In the genomic region with DNA sequence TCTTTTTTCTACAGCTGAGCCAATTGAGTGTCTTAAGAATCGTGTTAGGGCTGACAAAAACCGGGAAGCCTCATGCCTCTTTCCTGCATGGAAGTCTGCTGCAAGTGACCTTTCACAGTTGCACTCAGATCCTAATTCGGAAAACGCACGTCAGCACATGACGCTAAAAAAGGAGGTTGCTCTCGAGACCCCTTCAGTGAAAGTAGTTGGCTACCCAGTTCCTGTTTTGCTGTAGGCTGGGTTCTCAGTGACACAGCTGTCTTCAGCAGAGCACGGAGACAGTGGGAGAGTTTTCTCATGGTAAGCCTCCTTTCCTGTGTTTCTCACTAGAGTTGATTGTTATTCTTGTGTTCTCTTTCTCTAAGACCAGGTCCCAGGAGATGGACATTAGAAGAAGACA, we compare ENCODE assay signal across 9 mouse cellular contexts. TPM values are rescaled to one million over a fixed set of nuclear protein-coding genes. Genes with fewer than 3 reads are reported as not detected.
DNase-seq lines count a peak whose midpoint lies in the region; ATAC-seq and TF ChIP-seq lines count a peak whose summit lies in the region.
"Had no signal": no experiment of that assay in that cellular context is flagged by ENCODE, and none has a peak within 500 bp of the region (broad histone marks: within the 10 kb centered on the region; RNA-seq: fewer than 3 reads in every experiment).

No protein-coding gene starts in this region.

- no peak overlapping the region for H3K4me3 ChIP-seq in lung, adult 2 months (replicated peaks; ENCODE audit: extremely low read depth, low read depth, low read length)
- H3K4me3 ChIP-seq in heart, postnatal 0 days (ENCODE audit: low read depth, low read length) = no peak overlapping the region
- H3K4me3 ChIP-seq: neural tube, embryonic 12.5 days had no signal

- no peaks in the 10 kb centered on the region for H3K9me3 ChIP-seq in heart, postnatal 0 days (replicated peaks; ENCODE audit: control insufficient read depth, low read length)
- H3K9me3 ChIP-seq: neural tube, embryonic 12.5 days had no signal

- TF ChIP-seq POLR2A in lung, adult 2 months (IDR thresholded peaks at IDR 0.05; ENCODE audit: borderline replicate concordance, extremely low read depth, low read depth, low read length) = no peak

- no peaks in the 10 kb centered on the region for H3K36me3 ChIP-seq in heart, postnatal 0 days (replicated peaks; ENCODE audit: control insufficient read depth, insufficient read depth, low read length)
- H3K36me3 ChIP-seq: neural tube, embryonic 12.5 days had no signal

- no peak overlapping the region for H3K9ac ChIP-seq in heart, postnatal 0 days (replicated peaks; ENCODE audit: low read depth, low read length)
- H3K9ac ChIP-seq: neural tube, embryonic 12.5 days had no signal

- H3K4me1 ChIP-seq in lung, adult 2 months (ENCODE audit: control insufficient read depth, insufficient read depth, low read length) = peaks cover 2% of the 10 kb centered on the region
- 0 out of 2 replicates have a peak, but pooled peaks cover 4% of the 10 kb centered on the region for H3K4me1 ChIP-seq in heart, postnatal 0 days (ENCODE audit: control insufficient read depth, insufficient read depth)
- H3K4me1 ChIP-seq: neural tube, embryonic 12.5 days had no signal

- DNase-seq in lung, adult 18-20 months = peak; percentile 41 to 42
- DNase-seq in lung, adult 2 months = no peak
- DNase-seq in heart, postnatal 0 days (ENCODE audit: low spot score) = no peak
- peak; percentile 50 to 69 for DNase-seq in monocyte, adult 2 months (ENCODE audit: low read depth in 1 of 2, low spot score in 2 of 2)
- DNase-seq in cerebellum, postnatal 10 days = no peak
- DNase-seq in testis, postnatal 10 days (ENCODE audit: low spot score) = no peak
- DNase-seq in urinary bladder, postnatal 25 days (ENCODE audit: low spot score) = no peak
- no peak for DNase-seq in frontal cortex, postnatal 10 days (ENCODE audit: low spot score in 2 of 2)

- ATAC-seq in heart, postnatal 0 days (ENCODE audit: insufficient read depth, low read depth) = peak; percentile 50; the same call in 1 of the 2 replicates

- H3K4me2 ChIP-seq in heart, postnatal 0 days (ENCODE audit: low read depth, low read length) = peak overlapping the region; percentile 24; the same call in 1 of the 2 replicates
- H3K4me2 ChIP-seq: neural tube, embryonic 12.5 days had no signal

- WGBS in lung, adult 2 months = 39% methylated on average over 8 of the region's 8 CpGs
- 29% methylated on average over 8 of the region's 8 CpGs for WGBS in heart, postnatal 0 days

- H3K27ac ChIP-seq in heart, postnatal 0 days (ENCODE audit: low read depth) = peak overlapping the region; percentile 44
- H3K27ac ChIP-seq: neural tube, embryonic 12.5 days had no signal

- no peak for TF ChIP-seq CTCF in lung, adult 2 months (IDR thresholded peaks at IDR 0.05; ENCODE audit: insufficient read depth, low read length)
- no peak for TF ChIP-seq CTCF in heart, postnatal 0 days (IDR thresholded peaks at IDR 0.05; ENCODE audit: low read depth)

- no peak for TF ChIP-seq EP300 in heart, postnatal 0 days (IDR thresholded peaks at IDR 0.05; ENCODE audit: low read depth)

- no peaks in the 10 kb centered on the region for H3K27me3 ChIP-seq in heart, postnatal 0 days (ENCODE audit: control insufficient read depth, insufficient read depth, low read length)
- H3K27me3 ChIP-seq: neural tube, embryonic 12.5 days had no signal

RNA-seq across cellular contexts. Expression of a gene that starts 9.7 kb away (rescaled TPM):
- 7.2 and 12.4 TPM in 2 replicates for polyA plus RNA-seq in lung, adult 2 months (2012; rRNA removed)
- 26.4 and 37.5 TPM in 2 replicates for total RNA-seq in heart, postnatal 0 days (2014; rRNA removed; ENCODE audit: low replicate concordance)
- 60.5 and 67.9 TPM in 2 replicates for polyA plus RNA-seq in heart, postnatal 0 days (2015; fragmentation: Nextera tagmentation; extraction: Ambion mirVana)

Comparison
In these comparisons a context has a peak if more than half of its experiments do, and no peak if none do; other contexts are left out.
1. DNase-seq: peak in lung, adult 18-20 months (2 of 2) and monocyte, adult 2 months (2 of 2); none in lung, adult 2 months (single experiment), heart, postnatal 0 days (single experiment), cerebellum, postnatal 10 days (0 of 2), testis, postnatal 10 days (single experiment), urinary bladder, postnatal 25 days (single experiment) and frontal cortex, postnatal 10 days (0 of 2).